16 mouse cellular contexts compared by ENCODE assay signal in the genomic region with DNA sequence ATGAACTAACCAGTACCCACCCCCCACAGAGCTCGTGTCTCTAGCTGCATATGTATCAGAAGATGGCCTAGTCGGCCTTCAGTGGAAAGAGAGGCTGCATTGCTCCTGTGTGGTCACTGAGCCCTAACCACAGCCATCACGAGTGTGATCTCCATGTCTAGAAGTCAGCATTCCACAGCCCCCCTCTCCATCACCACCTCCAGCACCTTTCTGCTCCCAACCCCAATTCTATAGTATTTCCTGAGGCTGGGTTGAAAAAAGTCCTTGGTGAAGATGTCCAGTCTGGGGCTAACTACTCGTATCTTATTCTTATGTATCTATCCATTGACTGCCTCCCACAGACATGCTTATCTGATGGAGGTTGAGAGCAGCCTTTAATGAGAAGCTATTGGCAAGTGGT.
"Had no signal": no experiment of that assay in that cellular context is flagged by ENCODE, and none has a peak within 500 bp of the region (broad histone marks: within the 10 kb centered on the region; RNA-seq: fewer than 3 reads in every experiment).

No protein-coding gene starts in this region.

- DNase-seq: cerebellum, adult 8-10 months; cerebellum, adult 9-10 months; cerebellum, adult 9-11 months; cerebellum, postnatal 10 days; cerebellum, postnatal 14 days; cerebellum, postnatal 25 days; cerebellum, postnatal 36 days; embryo, embryonic 11 days; forebrain, postnatal 0 days; gastrocnemius, adult 2 months; gastrocnemius, postnatal 10 days; gastrocnemius, postnatal 14 days; gastrocnemius, postnatal 25 days; gastrocnemius, postnatal 36 days; heart, adult 18-20 months; heart, adult 2 months had no signal
